Mouse (Mus musculus): Measurements from ENCODE around the gene Btbd19. TPM values are rescaled to one million over a fixed set of nuclear protein-coding genes. Genes with fewer than 3 reads are reported as not detected.

Btbd19 gene
- total RNA-seq (2015) (5.3 and 5.9 TPM in 2 replicates), total RNA-seq (2017) (10.4 and 11.1 TPM in 2 replicates)

DNA sequence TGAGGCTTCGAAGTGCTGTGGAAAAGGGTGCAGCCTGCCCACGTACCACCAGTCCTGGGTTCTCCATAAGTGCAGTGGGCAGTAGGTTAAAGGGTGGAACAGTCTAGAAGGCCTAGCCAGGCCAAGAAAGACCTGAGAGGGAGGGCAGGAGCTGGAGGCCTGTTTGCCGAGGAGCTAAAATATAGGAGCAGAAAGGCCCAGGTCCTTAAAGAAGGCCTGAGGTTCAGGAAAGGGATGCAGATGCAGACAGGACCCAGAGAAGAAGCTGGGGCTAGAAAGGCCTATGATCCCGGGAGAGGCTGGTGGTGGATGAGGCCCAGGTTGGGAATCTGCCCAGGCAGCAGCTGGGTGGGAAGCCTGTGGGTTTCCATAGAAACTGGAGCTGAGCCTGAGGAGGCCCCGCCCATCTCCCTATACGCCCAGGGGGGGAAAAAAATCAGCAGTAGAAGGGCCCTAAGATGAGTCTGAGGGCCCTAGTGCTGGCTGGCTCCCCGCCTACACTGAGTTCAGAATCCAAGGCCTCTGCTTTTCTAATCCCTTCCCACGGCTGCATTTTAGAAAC is at the start of gene Btbd19:
Btbd19 (minus strand) TSS at position 378 of the 562 bp plus-strand sequence.
- no peak for ATAC-seq (ENCODE audit: poor library complexity, severe bottlenecking)

- ATAC-seq (ENCODE audit: poor library complexity, severe bottlenecking): no peak
Observed at GRCm38 (mm10) chr4:117169936-117170335, 44.4 kb upstream of the Btbd19 start.

DNA sequence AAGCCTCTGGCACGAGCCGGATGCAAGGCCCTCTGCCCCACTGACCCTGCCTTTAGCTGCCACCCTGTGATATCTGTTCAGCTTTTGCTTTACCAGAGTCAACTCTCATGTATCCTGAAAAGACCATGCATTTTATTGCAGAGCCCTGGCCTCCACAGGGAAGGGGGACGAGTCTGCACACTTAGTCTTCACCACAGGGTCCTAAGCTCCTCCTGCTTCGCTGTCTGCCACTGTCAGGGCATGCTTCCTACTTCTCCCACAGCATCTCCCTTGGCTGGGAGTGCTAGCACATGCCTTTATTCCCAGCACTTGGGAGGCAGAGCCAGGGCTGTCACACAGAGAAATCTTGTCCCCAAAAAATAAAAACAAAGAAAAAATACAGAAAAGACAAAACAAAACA is 35.7 kb upstream of the Btbd19 start:
- no peak for ATAC-seq (ENCODE audit: poor library complexity, severe bottlenecking)

- ATAC-seq (ENCODE audit: poor library complexity, severe bottlenecking): no peak
Observed at GRCm38 (mm10) chr4:117159666-117160065, 34.1 kb upstream of the Btbd19 start.

DNA sequence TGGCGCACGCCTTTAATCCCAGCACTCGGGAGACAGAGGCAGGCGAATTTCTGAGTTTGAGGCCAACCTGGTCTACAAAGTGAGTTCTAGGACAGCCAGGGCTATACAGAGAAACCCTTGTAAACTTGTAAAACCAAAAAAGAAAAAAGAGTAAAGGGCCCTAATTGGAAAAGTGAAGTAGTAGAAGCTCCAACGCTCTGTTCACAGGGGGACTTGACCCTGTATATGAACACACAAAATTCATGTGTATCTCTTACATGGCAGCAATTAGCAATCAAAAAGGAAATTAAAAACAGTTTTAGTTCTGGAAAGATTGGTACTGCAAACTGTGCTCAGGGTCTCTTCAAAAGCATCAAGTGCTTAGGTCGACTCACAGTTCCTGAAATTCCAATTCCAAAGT is 30.8 kb upstream of the Btbd19 start:
- ATAC-seq (ENCODE audit: poor library complexity, severe bottlenecking): no peak

DNA sequence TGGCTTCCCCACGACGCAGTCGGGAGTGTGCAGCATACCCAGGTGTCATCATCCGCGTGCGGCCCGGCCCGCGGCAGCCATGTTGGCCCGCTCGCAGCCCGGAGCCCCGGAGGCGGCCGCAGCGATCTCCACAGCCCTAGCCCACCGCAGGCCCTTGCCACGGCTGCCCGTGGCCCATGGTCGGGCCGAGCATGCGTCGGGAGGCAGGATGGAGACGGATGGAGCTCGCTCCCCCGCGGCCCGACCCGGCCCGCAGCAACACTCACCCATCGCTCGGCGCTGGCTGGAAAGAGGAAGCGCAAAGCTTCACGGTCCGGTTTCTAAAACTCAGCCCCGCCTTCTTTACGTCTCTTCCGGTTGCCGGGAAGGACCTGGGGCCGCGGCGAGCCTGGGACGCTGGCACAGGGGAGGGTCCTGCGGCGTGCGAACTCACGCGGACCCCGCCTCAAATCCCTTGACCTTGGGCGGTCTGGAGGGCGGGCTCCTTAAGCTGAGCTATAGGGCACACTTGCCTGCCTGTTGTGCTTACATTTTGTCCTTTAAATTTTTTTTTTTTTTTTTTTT is 30.3 kb upstream of the Btbd19 start, which contains the start of gene Rps8:
Rps8 (minus strand) TSS at position 452 of the 564 bp plus-strand sequence.
- peak; percentile 97 for ATAC-seq (ENCODE audit: poor library complexity, severe bottlenecking)

DNA sequence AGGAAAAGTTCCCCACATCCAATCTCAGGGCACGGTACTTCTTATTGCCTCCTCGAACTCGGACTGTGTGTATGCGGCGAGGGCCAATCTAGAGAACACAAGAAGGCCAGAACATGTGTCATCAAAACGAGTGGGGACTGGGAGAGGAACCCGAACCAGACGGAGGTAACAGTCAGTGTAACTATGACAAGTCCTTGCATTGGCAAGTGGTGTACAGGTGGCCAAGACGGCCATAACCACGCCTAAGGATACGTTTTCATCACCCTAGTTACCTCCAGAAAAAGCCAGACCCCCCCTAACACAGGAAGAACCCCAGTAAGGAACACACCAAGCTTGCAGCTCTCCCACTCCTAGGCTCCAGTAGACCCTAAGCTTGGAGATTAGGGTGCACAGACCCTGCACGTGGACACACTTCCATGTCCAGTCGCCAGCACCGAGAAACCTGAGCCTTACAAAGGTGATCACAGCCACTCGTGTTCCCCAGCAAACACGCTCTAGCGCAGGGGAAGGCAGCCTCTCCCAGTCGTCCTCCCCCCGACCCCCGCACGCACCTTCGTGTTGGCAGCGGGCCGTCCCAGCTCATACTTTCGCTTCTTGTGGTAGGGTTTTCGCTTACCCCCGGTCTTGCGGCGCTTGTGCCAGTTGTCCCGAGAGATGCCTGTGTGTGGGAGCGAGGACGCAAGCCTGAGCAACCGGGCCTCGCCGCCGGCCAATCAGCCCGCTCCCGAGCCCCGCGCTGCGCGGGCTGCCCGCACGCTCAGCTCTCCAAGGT is 29.7 kb upstream of the Btbd19 start:
- peak; percentile 16 for ATAC-seq (ENCODE audit: poor library complexity, severe bottlenecking)

GRCm38 (mm10) chr4:117152714-117153113 is 27.2 kb upstream of the Btbd19 start:
- ATAC-seq (ENCODE audit: poor library complexity, severe bottlenecking): no peak

DNA sequence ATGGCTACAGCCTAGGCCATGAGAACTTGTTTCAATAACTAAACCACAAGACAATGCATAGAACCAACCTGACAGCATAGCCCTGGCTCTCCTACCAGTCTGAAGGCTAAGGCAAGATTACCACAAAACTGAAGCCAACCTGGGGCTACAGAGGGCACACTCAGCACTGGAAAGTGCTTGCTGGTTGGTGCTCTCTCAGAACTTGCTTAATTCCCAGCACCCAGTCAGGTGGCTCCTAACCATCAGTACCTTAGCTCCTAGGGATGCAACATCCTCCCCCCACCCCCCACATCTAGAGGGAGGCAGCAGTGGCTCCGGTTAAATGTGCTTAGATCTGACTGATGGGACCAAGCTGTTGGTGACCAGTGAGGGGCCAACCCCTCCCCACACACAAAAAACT is 25.9 kb upstream of the Btbd19 start:
- ATAC-seq (ENCODE audit: poor library complexity, severe bottlenecking): no peak

DNA sequence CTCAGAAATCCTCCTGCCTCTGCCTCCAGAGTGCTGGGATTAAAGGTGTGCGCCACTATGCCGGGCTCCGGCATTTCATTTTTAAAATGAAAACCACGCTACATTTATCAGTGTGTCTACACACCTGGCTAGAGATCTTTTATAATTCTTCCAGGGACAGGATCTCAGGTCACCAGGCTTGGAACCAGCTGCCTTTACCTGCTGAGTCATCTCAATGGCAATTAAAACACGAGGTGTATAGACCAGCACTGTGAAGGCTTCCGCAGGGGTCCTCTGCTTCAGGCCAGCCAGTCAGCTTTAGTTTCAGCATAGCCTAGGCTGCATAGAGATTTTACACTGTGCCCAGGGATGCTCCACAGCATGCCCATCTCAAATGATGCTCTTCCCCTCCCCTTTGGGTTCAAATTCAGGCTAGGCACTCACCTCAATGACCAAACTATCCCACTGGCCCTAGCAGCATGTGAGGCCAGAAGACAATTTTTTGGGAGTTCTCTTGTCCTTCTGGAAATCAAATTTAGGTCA is 24.7 kb upstream of the Btbd19 start:
- ATAC-seq (ENCODE audit: poor library complexity, severe bottlenecking): no peak

DNA sequence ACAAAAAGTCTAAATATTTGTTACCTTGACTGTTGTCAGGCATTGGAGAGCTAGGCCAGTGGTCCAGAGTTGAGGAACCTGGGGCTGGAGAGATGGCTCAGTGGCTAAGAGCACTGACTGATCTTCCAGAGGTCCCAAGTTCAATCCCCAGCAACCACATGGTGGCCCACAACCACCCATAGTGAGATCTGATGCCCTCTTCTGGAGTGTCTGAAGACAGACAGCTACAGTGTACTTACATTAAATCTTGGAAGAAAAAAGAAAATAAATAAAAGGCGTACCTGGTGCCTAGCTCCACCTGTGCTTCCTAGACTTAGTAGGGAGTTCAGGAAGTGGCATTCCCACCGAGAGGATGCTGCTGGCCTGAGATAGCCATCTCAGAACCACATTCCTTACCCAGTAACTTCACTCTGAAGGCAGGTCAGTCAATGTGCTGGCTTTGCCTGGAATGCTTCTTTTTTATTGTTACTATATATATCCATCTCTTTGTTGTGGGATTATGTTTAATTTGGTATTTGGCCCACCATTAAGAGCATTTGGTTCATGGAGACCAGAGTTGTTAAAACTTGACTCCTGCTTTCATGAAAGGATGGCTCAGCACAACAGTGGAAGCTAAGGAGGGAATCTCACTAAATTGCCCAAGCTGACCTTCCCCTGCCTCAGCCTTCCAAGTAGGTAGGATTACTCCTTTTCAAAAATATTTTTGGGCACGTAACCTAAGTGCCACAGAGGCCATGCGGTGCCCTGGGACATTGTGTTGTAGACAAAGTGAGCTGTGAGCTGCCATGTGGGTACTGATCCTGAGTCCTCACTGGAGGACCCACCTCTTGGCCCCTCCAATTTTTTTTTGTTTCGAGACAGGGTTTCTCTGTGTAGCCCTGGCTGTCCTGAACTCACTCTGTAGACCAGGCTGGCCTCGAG is 24.0 kb upstream of the Btbd19 start:
- ATAC-seq (ENCODE audit: poor library complexity, severe bottlenecking): no peak

DNA sequence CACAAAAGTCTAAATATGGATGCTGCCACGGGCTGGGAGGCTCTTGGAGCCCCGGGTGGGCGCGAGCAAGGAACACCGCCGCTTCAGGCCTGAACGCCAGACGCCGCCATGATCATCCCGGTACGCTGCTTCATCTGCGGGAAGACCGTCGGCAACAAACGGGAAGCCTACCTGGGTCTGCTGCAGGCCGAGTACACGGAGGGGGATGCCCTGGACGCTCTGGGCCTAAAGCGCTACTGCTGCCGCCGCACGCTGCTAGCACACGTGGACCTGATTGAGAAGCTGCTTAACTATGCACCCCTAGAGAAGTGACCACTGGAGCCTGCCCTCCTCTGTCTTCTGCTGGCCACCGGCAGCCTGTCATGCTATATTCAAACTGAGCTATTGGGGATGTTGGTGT is 23.3 kb upstream of the Btbd19 start:
- no peak for ATAC-seq (ENCODE audit: poor library complexity, severe bottlenecking)

DNA sequence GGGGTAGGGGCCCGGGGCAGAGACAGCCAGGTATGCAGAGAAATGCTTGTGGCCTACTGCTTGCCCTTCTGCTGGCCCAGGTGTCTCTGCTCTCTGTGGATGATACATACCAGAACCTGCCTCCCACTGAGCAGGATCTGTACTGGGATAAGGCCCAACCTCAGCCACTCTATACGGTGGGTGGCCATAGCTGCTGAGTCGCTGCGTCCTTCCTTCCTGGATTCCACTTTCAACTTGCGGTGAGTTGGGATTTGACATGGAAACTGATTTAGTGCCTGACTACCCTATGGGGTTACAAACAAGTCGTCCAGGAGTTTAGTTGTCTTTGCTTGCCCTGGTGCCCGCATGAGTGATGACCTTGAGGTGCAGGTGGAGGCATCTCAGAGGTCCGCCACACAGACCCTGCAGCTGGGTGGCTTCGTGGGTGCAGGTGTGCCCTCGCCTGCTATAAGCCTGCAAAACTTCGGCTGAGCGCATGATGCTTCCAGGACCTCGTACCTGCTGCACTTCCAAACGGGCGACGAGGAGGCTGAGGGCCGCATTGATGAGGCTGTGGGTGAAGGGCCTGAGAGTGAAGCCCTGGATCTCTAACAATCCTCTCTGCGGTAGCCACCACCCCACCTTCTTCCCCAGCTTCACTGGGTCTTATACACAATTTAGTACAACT is 22.7 kb upstream of the Btbd19 start:
- ATAC-seq (ENCODE audit: poor library complexity, severe bottlenecking): no peak

GRCm38 (mm10) chr4:117146176-117146575 is 20.7 kb upstream of the Btbd19 start:
- ATAC-seq (ENCODE audit: poor library complexity, severe bottlenecking): peak; percentile 95

GRCm38 (mm10) chr4:117145248-117145647 is 19.7 kb upstream of the Btbd19 start:
- ATAC-seq (ENCODE audit: poor library complexity, severe bottlenecking): no peak

DNA sequence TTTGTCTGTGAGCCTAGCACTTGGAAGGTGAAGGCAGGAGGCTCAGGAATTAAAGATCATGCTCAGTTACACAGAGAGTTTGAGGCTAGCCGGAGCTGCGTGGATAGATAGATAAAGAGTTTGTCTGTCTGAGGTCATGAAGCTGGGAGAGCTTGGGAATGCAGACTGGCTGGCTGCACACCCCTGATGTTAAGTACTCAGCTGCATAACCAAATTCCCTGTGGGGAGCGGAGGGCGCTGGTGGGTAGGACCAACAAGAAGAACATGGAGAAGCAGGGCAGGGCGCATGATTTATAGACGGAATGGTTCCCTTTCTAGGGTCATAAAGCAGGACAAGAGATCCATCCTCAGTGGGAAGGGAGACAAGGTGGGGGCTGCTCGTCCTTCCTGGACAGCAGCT is 17.5 kb upstream of the Btbd19 start:
- ATAC-seq (ENCODE audit: poor library complexity, severe bottlenecking): no peak

GRCm38 (mm10) chr4:117140613-117141012 is 15.1 kb upstream of the Btbd19 start:
- ATAC-seq (ENCODE audit: poor library complexity, severe bottlenecking): no peak

DNA sequence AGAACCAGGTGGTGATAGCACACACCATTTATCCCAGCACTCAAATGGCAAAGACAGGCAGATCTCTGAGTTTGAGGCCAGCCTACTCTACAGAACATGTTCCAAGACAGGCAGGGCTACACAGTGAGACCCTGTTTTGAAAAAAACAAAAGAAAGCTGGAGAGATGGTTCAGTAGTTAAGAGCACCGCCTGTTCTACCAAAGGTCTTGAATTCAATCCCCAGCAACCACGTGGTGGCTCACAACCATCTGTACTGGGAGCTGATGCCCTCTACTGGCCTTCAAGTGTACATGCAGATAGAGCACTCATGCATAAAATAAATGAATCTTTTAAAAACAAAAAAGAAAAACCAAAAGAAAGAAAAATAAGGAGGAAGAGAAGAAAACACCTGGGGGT is 13.7 kb upstream of the Btbd19 start:
- ATAC-seq (ENCODE audit: poor library complexity, severe bottlenecking): peak; percentile 56

DNA sequence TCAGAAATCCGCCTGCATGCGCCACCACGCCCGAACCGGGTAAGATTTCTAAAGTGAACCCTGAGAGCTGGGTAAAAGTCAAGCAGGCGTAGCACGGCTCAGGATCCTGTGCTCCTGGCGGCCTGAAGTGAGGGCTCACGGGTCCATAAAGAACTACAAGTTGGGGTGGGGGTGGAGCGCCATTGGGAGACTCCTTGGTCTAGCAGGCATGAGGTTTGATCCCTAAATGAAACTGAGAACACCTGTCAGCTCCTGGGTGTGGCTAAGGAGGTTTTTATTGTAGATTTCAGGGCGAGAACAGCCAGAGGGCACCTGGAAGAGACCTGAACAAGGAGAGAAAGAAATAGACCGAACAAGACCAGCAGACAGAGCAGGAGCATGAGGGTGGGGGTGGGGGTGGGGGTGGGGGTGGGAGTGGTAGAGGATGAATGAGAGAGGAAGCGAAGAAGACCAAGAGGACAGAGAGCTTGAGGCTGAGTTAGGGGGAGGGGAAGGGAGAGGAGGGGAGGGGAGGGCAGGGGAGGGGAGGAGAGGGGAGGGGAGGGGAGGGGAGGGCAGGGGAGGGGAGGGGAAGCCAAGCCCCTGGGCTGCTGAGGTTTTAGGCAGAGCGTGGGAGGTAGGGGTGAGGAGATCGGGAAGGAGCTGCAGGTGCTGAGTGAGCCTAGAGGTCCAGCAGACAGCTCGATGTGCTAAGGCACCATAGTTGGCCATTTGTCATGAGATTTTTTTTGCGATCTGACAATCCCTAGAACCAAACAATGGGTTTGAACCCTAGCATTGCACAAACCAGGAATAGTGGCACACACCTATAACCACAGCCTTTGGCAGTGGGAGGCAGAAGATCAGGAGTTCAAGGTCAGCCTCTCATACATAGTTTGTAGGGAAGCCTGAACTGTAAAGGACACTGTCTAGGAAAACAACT is 13.0 kb upstream of the Btbd19 start:
- no peak for ATAC-seq (ENCODE audit: poor library complexity, severe bottlenecking)
